Mouse (Mus musculus) erythroblast, embryonic 14.5 days (primary cell): ENCODE data around the gene Trmt13.

Experiments
- GATA1 ChIP-seq: IDR thresholded peaks from 2 replicates; pipeline ENCODE4 v1.6.1; 2012; ENCODE audit warnings: low read length, inconsistent platforms, mixed read lengths
- TAL1 ChIP-seq: IDR thresholded peaks from 3 replicates; pipeline ENCODE4 v1.6.1; 2012; ENCODE audit warnings: low read length, inconsistent platforms, mixed read lengths

DNA sequence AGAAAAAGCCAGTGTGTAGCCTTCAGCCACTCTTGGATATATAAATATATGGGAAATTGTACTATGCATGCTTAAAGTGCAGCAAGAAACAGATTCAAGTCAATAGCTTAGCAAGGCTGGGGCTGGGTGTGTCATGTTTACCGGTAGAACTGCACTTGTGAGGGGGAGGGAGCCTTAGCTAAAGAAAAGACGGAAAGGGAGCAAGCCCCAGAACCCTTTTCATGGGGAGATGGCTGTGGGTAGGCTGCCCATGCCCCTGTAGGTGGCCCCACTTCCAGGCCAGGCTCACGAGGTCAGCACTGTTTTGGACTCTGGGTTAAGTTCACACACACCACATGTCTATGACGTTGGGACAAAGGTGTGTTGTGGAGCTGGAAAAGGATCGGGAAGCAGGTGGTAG is 21.4 kb upstream of the Trmt13 start:
- TF ChIP-seq GATA1 (no peak), TAL1 (no peak)
